Mouse (Mus musculus) C2C12 (cell line): ENCODE measurements around the gene Mfap2. TPM values are rescaled to one million over a fixed set of nuclear protein-coding genes. Genes with fewer than 3 reads are reported as not detected.

ENCODE experiments used
- H3K27me3 ChIP-seq: one replicate; pipeline ENCODE4 v1.6.1; 2011; ENCODE audit not compliant: control insufficient read depth, insufficient read depth, insufficient read length
- H3K36me3 ChIP-seq: one replicate; pipeline ENCODE4 v1.6.1; 2011; ENCODE audit not compliant: control insufficient read depth, insufficient read depth
- H3K4me3 ChIP-seq: one replicate; pipeline ENCODE4 v1.5.1; 2011; ENCODE audit warnings: mild to moderate bottlenecking, control low read depth; ENCODE audit not compliant: poor library complexity, insufficient read depth, severe bottlenecking
- H3K79me2 ChIP-seq: one replicate; pipeline ENCODE4 v1.6.1; 2011; ENCODE audit not compliant: control insufficient read depth, insufficient read depth
- H3K79me3 ChIP-seq: one replicate; pipeline ENCODE4 v1.6.1; 2011; ENCODE audit warnings: low read depth, control low read depth
- H3ac ChIP-seq: one replicate; pipeline ENCODE3; 2011; ENCODE audit warnings: low read depth; ENCODE audit not compliant: control insufficient read depth, insufficient read length
- CEBPB ChIP-seq: IDR thresholded peaks from one replicate; pipeline ENCODE4 v1.6.1; 2011; ENCODE audit warnings: low read depth, mild to moderate bottlenecking, control low read depth, moderate library complexity
- CTCF ChIP-seq: IDR thresholded peaks from one replicate; pipeline ENCODE4 v1.5.1; 2011; ENCODE audit not compliant: control insufficient read depth, insufficient read depth, insufficient read length
- FOSL1 ChIP-seq: IDR thresholded peaks from one replicate; pipeline ENCODE4 v1.8.0; 2011; ENCODE audit warnings: mild to moderate bottlenecking, low read length; ENCODE audit not compliant: poor library complexity, insufficient read depth, severe bottlenecking
- MAX ChIP-seq: IDR thresholded peaks from one replicate; pipeline ENCODE4 v1.6.1; 2011; ENCODE audit warnings: mild to moderate bottlenecking, control low read depth
- MYOD1 ChIP-seq: IDR thresholded peaks from one replicate; pipeline ENCODE4 v1.6.1; 2011; ENCODE audit warnings: low read depth; ENCODE audit not compliant: control insufficient read depth, insufficient read length
- MYOG ChIP-seq: IDR thresholded peaks from one replicate; pipeline ENCODE4 v1.6.1; 2011; ENCODE audit not compliant: control insufficient read depth, insufficient read length; ENCODE audit errors: extremely low read depth
- USF1 ChIP-seq: IDR thresholded peaks from one replicate; pipeline ENCODE4 v1.6.1; 2011; ENCODE audit warnings: low read depth, mild to moderate bottlenecking, control low read depth, moderate library complexity
- long read RNA-seq, 2 experiments: library from polyadenylated mRNA; unstranded; transcript quantifications; one replicate each; pipeline ENCODE4 v2.0.0; 2019 to 2020
- polyA plus RNA-seq: library from polyadenylated mRNA; unstranded; fragments of >200 nt; fragmentation: generic; extraction: Trizol; gene quantifications from one replicate; pipeline ENCODE4 v1.2.1, GENCODE M21; 2012; ENCODE audit warnings: missing spikeins

Mfap2 gene
- polyA plus RNA-seq: 2.0 TPM
- long read RNA-seq, experiment 1, partial matches to known transcripts: 2 of 7 reads
- long read RNA-seq, experiment 1, other reads (novel, unspliced or antisense): 1 of 7 reads
- long read RNA-seq, experiment 2: 0 reads

DNA sequence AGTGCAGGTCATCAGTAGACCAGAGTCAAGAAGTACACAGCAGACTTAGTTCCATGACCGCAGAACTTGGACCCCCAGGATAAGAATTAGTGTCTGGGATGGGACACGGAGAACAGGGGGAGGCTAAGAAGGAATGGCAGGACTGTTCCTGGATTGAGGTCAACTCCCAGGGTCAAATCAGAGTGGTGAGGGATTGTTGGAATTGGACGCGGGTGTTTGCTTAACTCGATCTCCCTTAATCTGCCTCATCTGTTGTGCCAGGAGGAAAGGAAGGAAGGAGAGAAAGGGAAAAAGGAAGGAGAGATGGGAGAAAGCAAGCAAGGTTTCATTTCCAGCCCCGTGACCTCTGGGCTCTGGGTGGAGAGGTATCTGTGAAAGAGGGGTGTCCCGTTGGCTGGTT lies at the start of gene Mfap2:
Mfap2 (plus strand) TSS at position 301 of the 400 bp plus-strand sequence.
- no peaks in the 10 kb centered on the region for H3K36me3 ChIP-seq

DNA sequence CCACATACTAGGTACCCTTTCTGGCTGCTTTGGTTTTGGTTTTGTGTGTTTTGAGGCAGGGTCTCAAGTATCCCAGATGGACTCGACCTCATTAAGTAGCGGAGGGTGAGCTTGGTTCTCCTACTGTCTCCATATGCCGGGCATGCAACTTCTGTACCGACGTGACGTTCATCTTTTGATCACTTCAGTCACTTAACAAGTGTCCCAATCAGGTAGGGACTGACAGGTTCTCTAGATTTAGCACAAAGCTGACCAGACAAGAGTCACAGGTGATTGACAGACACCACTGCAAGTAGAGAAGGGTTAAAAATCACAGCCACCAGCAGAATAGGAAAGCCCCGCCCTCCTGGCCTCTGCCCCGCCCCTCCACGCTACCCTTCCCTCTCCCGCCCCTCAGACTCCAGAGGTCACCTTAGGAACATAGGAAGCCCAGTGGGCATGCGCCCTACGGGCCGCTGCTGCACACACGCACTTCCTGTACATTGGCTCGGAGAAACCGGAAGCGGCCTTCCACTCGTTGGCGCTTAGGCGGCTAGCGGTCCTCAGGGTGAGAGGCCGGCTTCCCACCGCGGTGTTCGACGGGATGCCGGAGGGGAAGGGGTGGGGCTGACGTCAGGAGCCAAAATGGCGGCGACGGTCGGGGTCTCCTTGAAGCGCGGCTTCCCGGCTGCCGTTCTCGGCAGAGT lies 49.3 kb upstream of the Mfap2 start, which contains the start of gene Sdhb:
Sdhb (plus strand) TSS at position 423 of the 686 bp plus-strand sequence.
- peaks cover 7% of the 10 kb centered on the region for H3K36me3 ChIP-seq
- peaks cover 47% of the 10 kb centered on the region for H3K79me2 ChIP-seq
- TF ChIP-seq USF1 (no peak), FOSL1 (no peak), MYOD1 (no peak), MYOG (no peak), CTCF (no peak), CEBPB (no peak), MAX (no peak)
- peak within 1 kb of the TSS; percentile 95 for H3K4me3 ChIP-seq
- H3K79me3 ChIP-seq: peaks cover 38% of the 10 kb centered on the region
- no peaks in the 10 kb centered on the region for H3K27me3 ChIP-seq
- peak within 1 kb of the TSS; percentile 71 for H3ac ChIP-seq

More for the DNA sequence above, at the start of gene Mfap2:
- Histone ChIP-seq H3K4me3 (no peak within 1 kb of the TSS), H3ac (no peak within 1 kb of the TSS), H3K79me3 (no peaks in the 10 kb centered on the region), H3K79me2 (no peaks in the 10 kb centered on the region), H3K27me3 (no peaks in the 10 kb centered on the region)
- TF ChIP-seq USF1 (no peak), MYOD1 (no peak)

DNA sequence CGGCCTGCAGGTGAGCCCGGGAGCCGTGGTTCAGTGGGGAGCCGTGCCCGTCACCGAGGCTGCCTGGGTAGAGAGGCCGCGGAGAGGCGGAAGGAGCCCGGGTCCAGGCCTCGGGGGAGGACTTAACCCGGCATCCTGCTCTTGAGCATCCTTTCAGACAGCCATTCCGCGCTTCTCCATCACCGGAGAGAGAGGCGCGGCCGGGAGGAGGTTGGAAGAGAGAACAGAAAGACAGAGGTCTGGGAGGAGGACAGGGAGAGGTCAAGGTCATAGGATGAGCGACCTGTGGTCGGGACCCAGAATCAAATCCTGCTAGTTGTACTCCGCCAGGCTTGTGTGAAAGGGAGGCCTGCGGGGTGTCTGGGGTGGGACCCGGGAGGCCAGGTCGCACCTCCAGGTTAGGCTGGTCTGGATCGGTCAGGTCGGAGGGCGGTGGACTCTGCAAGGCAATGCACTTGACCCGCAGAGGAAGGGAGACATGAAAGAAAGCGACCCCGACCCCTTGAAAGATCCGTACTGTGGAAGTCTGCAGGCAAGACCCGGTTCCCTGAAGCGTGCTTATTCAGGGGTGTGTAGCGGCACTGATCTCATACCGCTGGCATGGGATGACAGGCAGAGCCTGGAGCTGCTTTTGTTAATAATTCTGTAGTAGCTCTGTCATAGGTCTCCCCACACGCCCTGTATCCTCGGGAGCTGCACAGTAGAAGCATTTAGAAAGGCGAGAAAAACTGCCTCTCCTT lies 48.6 kb upstream of the Mfap2 start:
- peak overlapping the region; percentile 71 for H3ac ChIP-seq
- H3K27me3 ChIP-seq: no peaks in the 10 kb centered on the region
- TF ChIP-seq MYOD1 (no peak), USF1 (no peak), MYOG (no peak), CEBPB (no peak), FOSL1 (no peak), MAX (no peak), CTCF (no peak)
- H3K4me3 ChIP-seq: peak overlapping the region; percentile 95
- peaks cover 13% of the 10 kb centered on the region for H3K36me3 ChIP-seq
- peaks cover 40% of the 10 kb centered on the region for H3K79me3 ChIP-seq
- peaks cover 54% of the 10 kb centered on the region for H3K79me2 ChIP-seq

- H3K27me3 ChIP-seq: no peaks in the 10 kb centered on the region
- TF ChIP-seq USF1 (no peak), MYOG (no peak), MAX (no peak), MYOD1 (no peak), CEBPB (no peak), FOSL1 (no peak), CTCF (no peak)
- H3K79me2 ChIP-seq: peaks cover 57% of the 10 kb centered on the region
- H3ac ChIP-seq: peak overlapping the region; percentile 71
- peak overlapping the region; percentile 95 for H3K4me3 ChIP-seq
- peaks cover 20% of the 10 kb centered on the region for H3K36me3 ChIP-seq
- peaks cover 40% of the 10 kb centered on the region for H3K79me3 ChIP-seq
Measured at GRCm38 (mm10) chr4:140962207-140962909, 47.9 kb upstream of the Mfap2 start.

GRCm38 (mm10) chr4:140962950-140963349 lies 47.3 kb upstream of the Mfap2 start:
- no peak overlapping the region for H3ac ChIP-seq
- peak overlapping the region; percentile 95 for H3K4me3 ChIP-seq
- TF ChIP-seq CEBPB (no peak), MAX (no peak), MYOG (no peak), FOSL1 (no peak), CTCF (no peak), USF1 (no peak), MYOD1 (no peak)
- H3K27me3 ChIP-seq: no peaks in the 10 kb centered on the region
- peaks cover 26% of the 10 kb centered on the region for H3K36me3 ChIP-seq
- peaks cover 40% of the 10 kb centered on the region for H3K79me3 ChIP-seq
- H3K79me2 ChIP-seq: peaks cover 57% of the 10 kb centered on the region
